Mouse (Mus musculus): ENCODE data around the gene Dgkh.

Gene Dgkh

GRCm38 (mm10) chr14:78669986-78670385 is 62.6 kb downstream of the Dgkh start:
- no peak for DNase-seq

- peak; percentile 72 for DNase-seq
Measured at GRCm38 (mm10) chr14:78668291-78668690, 64.3 kb downstream of the Dgkh start.

DNA sequence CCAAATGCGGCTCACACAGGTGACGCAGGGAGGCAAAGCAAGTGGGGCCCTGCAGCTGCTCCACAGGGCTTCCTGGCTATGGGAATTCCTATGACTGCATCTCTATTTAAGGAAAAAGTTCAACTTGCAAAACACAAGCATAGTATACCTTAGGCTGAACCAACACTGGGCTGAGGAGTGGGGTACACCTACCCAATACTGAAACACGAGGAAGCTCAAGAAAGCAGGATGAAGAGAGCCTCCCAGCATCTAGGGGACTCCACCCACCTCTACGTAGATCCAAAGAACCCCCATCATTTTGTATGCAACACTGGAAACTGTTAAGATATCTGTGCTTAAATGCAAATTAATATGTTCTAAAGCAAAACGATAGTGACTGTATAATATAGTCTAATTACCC is 64.8 kb downstream of the Dgkh start:
- no peak for DNase-seq

- DNase-seq = no peak
Measured at GRCm38 (mm10) chr14:78662641-78663040, 69.9 kb downstream of the Dgkh start.

DNA sequence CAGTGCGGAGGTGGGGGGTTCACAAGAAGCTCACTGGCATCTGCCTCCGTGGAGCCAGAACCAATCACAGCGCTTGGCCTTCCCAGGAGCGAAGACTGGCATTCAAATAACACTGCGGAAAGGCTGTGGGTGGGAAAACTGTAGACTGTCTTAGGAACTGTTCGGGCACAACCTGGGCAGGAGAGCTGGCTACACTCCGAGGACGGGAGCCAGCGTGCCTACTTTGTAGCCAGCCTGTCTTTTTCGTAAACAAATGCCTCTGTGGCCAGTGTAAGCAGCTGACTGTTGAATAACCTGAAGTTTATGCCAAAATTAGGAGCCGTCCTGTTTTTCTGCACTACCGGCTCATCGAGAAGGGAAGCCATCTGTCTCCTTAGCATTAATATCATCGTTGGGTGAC is 71.1 kb downstream of the Dgkh start:
- peak; percentile 57 for DNase-seq

- DNase-seq = no peak
Measured at GRCm38 (mm10) chr14:78658697-78659096, 73.9 kb downstream of the Dgkh start.

DNA sequence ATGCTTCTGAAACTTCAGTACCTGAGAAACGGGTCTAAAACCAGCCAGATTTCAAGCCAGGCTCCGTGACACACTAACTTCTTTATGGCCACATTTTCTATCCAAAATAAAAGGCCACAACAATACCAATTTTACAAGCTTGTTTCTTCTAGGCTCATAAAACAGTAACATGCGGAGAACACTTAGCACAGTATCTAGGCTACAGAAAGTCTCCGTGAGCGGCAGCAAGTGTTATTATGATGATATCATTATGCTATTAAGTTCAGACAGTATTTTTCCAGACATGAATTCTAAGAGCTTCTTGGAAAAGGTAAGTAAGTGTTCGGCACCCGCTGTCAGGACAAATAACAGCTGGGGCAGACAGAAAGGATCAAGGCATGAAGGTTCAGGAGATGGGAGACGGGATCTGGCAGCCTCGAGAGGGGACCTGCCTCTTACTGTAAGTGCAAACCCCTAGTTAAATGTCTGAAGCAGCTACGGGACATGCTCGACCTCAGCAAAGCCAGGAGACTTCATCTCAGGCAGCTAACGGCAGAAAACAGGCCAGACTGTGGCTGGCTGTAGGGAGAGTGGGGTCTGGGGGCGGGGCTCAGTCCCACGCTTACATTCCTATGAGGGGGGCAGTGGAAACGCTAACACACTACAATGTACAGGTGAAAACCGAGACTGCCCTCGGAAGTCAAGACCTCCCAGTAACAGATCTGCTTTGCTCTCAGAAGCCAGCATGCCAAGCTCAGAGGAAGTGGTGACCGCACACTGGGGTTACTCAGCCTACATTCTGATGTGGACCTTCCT is 75.5 kb downstream of the Dgkh start:
- DNase-seq = no peak

GRCm38 (mm10) chr14:78654939-78655556 is 77.5 kb downstream of the Dgkh start:
- DNase-seq = no peak

- no peak for DNase-seq
Measured at GRCm38 (mm10) chr14:78654196-78654595, 78.4 kb downstream of the Dgkh start.

DNA sequence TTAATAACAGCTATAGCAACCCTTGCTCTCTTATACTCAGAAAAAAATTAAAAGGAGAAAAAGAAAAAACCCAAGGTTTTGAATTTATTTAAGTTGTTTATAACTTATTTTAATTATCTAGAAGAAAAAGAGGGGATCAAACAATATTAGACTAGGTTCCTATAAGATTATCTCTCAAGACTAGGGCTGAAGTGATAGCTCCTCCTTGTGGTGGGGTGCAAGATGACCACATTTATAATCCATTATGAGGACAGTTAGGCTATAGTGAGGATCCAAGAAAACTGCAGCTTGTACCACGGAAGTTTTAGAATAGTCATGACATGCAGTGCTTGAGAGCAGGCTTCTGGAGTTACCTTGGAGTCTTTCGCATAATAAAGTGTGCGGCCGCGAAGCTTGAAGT is 79.2 kb downstream of the Dgkh start:
- DNase-seq = no peak

DNA sequence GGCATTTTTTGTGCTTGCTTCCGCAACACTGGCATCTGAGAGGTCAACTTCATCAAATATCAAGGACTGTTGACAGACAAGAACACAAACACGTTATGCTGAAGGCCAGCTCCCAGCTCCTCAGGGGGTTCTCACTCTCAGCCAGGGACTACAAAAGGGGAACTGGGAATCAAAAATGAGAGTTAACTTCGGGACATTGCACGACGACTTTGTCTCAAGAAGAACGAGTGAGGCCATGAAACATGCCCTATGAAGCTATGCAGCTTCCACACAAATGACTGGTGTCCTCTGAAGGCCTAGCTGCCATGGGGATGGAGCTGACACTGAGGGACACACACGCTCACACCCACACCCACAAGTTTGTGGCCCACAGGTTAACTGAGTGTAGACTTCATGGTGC is 80.9 kb downstream of the Dgkh start:
- no peak for DNase-seq

GRCm38 (mm10) chr14:78650379-78651095 is 82.0 kb downstream of the Dgkh start:
- DNase-seq = no peak

DNA sequence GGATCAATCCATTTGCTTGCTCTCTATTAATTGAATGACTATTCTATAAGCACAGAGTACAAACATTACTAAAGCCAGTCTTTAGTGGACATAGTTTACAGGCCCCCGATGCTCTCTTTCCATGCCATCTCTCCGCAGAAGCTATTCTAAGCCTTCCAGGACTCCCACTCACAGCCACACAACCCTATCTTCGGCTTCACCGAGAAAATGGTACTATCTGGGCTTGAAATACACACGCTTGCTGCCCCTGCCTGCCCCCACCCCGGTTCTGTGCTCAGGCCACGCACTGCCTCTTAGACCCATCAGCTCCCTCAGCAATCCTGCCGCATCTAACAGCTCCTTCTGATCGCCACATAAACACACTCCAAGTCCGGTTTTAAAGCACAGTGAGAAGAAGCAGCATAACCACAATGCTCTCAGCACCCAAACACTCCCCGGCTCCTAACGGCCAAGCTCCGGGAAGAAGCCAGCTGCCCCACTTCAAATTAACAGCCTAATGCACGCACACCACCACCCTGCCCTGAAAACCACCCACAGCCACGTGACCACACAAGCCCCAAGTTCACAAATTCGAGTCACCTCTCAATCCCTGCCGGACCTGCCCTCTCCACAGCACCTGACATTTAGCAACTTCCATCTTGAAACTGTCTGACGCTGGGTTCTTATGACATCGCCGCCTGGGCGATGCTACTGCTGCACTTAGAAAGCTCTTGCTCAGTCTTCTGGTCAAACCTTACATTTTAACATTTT is 82.9 kb downstream of the Dgkh start:
- no peak for DNase-seq

- DNase-seq = no peak
Measured at GRCm38 (mm10) chr14:78645622-78646021, 87.0 kb downstream of the Dgkh start.

DNA sequence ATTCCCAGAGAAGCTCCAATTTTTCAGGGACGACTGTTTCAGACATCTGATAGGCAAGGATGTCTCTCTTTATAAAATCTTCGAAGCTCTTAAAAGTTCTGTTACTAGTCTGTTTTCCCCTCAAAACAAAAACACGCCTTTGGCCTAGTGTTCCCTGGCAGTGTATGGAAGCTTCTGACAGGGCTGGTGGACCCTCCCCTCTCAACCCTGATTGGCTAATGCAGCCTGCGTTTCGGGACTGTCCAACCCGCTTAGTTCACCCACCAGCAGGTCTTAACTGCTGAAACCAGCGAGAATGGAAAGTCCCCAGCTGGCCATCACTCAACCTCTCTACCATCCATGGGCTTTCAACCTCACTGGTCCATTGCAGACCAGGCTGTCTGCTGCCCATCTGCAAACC is 91.3 kb downstream of the Dgkh start:
- DNase-seq = no peak

DNA sequence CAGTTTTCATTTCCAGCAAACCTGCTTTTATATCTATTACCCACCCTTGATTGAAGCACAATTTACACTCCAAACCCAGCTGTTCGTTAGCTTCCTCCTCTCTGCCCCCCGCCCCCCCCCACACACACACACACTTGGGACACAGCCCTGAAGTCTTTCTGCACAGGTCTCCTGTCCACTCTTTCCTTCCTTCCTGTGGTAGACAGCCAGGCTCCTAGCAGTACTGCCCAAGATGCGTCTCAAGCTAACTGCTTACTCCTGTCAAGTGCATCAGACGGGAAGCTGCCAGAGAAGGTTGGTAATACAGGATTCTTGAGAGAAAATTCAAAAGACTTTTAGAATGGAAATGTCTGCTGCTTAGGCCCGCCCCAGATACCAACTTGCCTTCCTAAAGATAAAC is 92.9 kb downstream of the Dgkh start:
- DNase-seq = no peak

DNA sequence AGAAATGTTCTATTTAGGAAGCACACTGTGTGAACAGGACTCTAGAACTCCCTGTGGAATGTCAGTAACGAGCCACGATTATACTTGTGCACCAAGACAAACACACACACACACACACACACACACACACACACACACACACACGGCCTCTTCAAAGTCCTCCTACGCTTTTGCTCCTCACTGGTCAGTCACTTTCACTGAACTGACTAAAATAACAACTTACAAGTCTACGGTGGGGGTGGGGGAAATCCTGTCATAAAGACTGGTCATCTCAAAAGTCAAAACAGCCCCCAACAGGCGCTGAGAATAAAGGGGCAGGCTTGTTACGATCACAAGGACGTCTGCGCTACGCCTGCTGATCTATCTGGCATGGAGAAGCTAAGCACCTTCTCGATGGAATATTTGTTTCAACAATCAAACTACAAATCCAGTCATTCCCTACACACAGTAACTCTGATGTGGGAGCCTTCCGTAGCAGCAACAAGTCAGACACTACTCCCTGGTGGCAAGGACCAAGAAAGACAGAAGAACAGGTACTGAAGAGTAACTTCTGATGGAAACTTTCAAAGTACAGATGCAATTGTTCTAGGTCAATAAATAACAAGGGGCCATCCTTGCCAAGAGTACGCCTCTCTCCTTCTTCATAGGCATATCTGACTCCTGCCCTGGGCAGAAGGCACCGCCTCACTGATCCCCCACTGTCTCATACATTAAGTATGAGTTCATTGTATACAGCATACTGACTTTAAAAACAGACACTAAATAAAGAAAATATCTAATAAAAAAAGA is 96.8 kb downstream of the Dgkh start:
- DNase-seq = no peak

DNA sequence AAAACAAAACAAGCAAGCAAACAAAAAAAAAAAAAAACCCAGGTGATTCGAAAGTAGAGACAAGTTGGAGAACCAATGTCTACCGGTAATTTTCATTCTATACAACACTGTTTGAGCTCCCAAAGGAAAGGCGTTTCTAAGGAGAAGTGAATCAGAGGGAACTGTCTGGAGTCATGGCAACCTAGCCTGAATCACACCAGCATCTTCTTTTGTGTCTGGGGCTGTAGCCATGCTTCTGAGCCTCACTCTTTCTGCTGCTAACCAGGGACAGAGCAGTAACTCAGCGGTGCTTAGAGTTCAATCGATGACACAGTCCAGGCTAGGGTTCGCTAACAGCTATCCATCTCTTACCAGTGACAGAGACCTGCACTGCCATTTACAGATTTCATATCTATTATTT is 99.8 kb downstream of the Dgkh start:
- no peak for DNase-seq

- no peak for DNase-seq
Measured at GRCm38 (mm10) chr14:78630923-78631875, 101.4 kb downstream of the Dgkh start.

DNA sequence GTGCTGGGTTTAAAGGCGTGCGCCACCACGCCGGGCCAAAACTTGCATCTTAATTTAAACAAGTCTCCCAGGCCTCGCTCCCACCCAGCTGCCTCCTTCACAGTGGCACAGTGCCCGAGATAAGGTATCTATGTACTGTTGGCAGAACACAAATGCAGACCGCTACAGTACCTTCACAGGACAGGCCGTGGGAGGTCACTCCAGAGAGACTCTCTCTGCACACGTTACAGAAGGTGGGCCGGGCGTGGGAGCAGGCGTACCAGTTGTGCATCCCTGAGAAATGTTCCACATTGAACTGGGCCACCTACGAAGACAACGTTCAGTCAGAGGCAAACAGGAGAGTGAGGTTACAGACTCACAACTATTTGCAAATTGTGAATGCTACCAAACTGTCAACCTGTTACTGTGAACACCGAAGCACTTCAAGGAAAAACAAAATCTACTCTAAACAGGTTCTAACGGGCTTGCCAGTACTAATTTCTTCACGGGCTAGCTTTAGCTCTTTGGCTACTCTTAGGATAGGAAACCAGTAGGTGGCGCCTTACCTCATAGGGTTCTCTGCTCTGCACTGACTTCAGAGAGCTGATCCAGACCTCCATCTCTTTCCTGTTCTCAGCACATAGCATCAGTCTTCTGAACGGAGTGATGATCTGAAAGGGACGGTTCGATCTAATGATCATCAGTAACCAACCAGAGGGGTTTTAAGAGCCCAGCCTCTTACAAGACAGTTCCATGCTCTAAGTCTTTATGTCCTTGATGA is 104.9 kb downstream of the Dgkh start:
- DNase-seq = peak; percentile 16
